Mouse (Mus musculus): ENCODE data around the gene Agr2. TPM values are rescaled to one million over a fixed set of nuclear protein-coding genes. Genes with fewer than 3 reads are reported as not detected.

Agr2 gene
- polyA plus RNA-seq, 1 experiment, result not detected

DNA sequence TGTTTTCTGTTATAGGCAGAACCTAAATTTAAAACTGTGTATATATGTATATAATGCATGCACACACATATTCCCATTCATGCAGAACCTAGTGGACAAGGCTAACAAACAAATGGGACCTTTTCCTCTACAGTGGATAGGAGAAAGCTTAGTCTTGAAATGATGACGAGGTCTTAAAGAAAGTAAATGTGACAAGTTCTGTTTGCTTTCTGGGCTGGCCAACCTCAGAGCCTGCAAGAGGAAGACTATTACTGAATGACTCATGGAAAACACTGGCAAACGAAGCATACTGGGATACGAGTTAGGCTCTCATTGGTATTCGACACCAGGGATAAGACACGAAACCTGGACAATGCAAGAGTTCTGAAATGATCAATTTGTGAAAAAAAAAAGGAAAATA lies 8.0 kb upstream of the Agr2 start:
- Histone ChIP-seq H3K27ac (ENCODE audit: insufficient read depth, low read depth, low read length) (no peak overlapping the region), H3K4me1 (ENCODE audit: control insufficient read depth, insufficient read depth, low read length) (peaks cover 6% of the 10 kb centered on the region), H3K4me3 (ENCODE audit: insufficient read depth, low read length) (no peak overlapping the region)
- TF ChIP-seq CTCF (IDR thresholded peaks at IDR 0.05; ENCODE audit: low read depth, low read length) (no peak), POLR2A (IDR thresholded peaks at IDR 0.05; ENCODE audit: borderline replicate concordance, low read depth, low read length) (no peak)

- no peak for TF ChIP-seq POLR2A (IDR thresholded peaks at IDR 0.05; ENCODE audit: borderline replicate concordance, low read depth, low read length)
- TF ChIP-seq CTCF (IDR thresholded peaks at IDR 0.05; ENCODE audit: low read depth, low read length), result no peak
- no peak overlapping the region for H3K4me3 ChIP-seq (ENCODE audit: insufficient read depth, low read length)
Measured at GRCm38 (mm10) chr12:35993583-35993982, 876 bp downstream of the Agr2 start.

GRCm38 (mm10) chr12:35994098-35994497 lies 1.4 kb downstream of the Agr2 start:
- no peak overlapping the region for H3K4me3 ChIP-seq (ENCODE audit: insufficient read depth, low read length)
- no peaks in the 10 kb centered on the region for H3K4me1 ChIP-seq (ENCODE audit: control insufficient read depth, insufficient read depth, low read length)
- H3K27ac ChIP-seq (ENCODE audit: insufficient read depth, low read depth, low read length), result no peak overlapping the region
- TF ChIP-seq CTCF (IDR thresholded peaks at IDR 0.05; ENCODE audit: low read depth, low read length) (no peak), POLR2A (IDR thresholded peaks at IDR 0.05; ENCODE audit: borderline replicate concordance, low read depth, low read length) (no peak)

More at GRCm38 (mm10) chr12:35993583-35993982, 876 bp downstream of the Agr2 start:
- H3K4me1 ChIP-seq (ENCODE audit: control insufficient read depth, insufficient read depth, low read length), result no peaks in the 10 kb centered on the region
- no peak overlapping the region for H3K27ac ChIP-seq (ENCODE audit: insufficient read depth, low read depth, low read length)

- TF ChIP-seq POLR2A (IDR thresholded peaks at IDR 0.05; ENCODE audit: borderline replicate concordance, low read depth, low read length) (no peak), CTCF (IDR thresholded peaks at IDR 0.05; ENCODE audit: low read depth, low read length) (no peak)
- Histone ChIP-seq H3K4me1 (ENCODE audit: control insufficient read depth, insufficient read depth, low read length) (no peaks in the 10 kb centered on the region), H3K4me3 (ENCODE audit: insufficient read depth, low read length) (no peak overlapping the region), H3K27ac (ENCODE audit: insufficient read depth, low read depth, low read length) (no peak overlapping the region)
Measured at GRCm38 (mm10) chr12:35995799-35996198, 3.1 kb downstream of the Agr2 start.

DNA sequence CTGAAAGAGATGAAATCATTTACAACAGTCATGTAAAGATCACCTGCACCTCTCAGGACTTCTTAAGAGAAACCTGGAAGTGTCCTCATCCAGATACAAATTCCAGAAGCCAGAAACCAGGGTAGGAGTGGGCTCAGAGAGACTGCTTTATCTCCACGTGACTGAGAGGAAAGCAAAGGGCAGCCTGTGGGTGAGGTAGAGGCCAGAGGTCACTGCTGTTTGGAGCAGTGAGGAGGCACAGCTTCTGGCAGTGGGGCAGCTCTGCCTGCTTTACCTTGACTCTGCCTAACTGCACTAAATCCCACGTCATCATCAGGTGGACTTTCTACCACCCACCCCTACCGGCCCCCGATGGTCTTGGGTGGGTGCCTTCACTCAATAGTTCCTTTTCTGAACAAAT lies 12.0 kb downstream of the Agr2 start:
- TF ChIP-seq POLR2A (IDR thresholded peaks at IDR 0.05; ENCODE audit: borderline replicate concordance, low read depth, low read length), result no peak
- peaks cover 6% of the 10 kb centered on the region; the same call in 1 of the 2 replicates for H3K4me1 ChIP-seq (ENCODE audit: control insufficient read depth, insufficient read depth, low read length)
- H3K4me3 ChIP-seq (ENCODE audit: insufficient read depth, low read length), result no peak overlapping the region
- H3K27ac ChIP-seq (ENCODE audit: insufficient read depth, low read depth, low read length), result no peak overlapping the region

GRCm38 (mm10) chr12:36007581-36007980 lies 14.9 kb downstream of the Agr2 start:
- Histone ChIP-seq H3K27ac (ENCODE audit: insufficient read depth, low read depth, low read length) (no peak overlapping the region), H3K4me3 (ENCODE audit: insufficient read depth, low read length) (no peak overlapping the region), H3K4me1 (ENCODE audit: control insufficient read depth, insufficient read depth, low read length) (peaks cover 6% of the 10 kb centered on the region; the same call in 1 of the 2 replicates)
- no peak for TF ChIP-seq POLR2A (IDR thresholded peaks at IDR 0.05; ENCODE audit: borderline replicate concordance, low read depth, low read length)

DNA sequence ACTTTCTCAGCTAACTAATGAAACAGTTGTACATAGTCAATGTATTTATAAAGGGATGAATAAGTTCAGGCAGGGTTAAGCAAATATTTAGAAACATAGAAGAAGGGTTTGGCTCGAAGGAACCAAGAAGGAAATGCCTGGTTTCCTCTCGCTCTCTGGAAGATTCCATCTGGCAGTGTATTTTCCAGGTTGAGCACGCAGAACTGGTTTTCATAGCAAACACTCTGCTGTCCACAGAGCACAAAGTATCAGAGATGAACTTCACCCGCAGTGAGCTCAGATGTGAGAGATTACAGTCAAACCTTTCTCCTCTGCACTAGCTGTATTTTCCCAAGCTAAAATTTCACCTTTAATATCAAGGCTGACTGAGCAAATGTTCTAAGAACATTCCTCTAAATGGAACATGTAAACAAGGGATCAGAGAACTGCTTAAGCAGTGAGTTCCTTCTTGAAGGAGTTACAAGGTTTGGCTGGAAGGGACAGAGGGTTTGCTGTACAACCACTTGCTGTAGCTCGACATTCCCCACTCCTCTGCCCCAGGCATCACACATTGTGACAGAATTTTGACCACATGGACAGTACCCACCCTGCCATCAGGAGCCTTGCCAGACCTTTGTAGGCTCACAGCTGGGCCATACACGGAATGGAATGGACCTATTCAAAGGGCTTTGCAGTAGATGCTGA lies 15.8 kb downstream of the Agr2 start:
- Histone ChIP-seq H3K4me1 (ENCODE audit: control insufficient read depth, insufficient read depth, low read length) (peaks cover 6% of the 10 kb centered on the region; the same call in 1 of the 2 replicates), H3K4me3 (ENCODE audit: insufficient read depth, low read length) (no peak overlapping the region), H3K27ac (ENCODE audit: insufficient read depth, low read depth, low read length) (no peak overlapping the region)
- no peak for TF ChIP-seq POLR2A (IDR thresholded peaks at IDR 0.05; ENCODE audit: borderline replicate concordance, low read depth, low read length)
- TF ChIP-seq CTCF (IDR thresholded peaks at IDR 0.05; ENCODE audit: low read depth, low read length), result no peak

- no peak for TF ChIP-seq CTCF (IDR thresholded peaks at IDR 0.05; ENCODE audit: low read depth, low read length)
- no peak for TF ChIP-seq POLR2A (IDR thresholded peaks at IDR 0.05; ENCODE audit: borderline replicate concordance, low read depth, low read length)
- H3K4me3 ChIP-seq (ENCODE audit: insufficient read depth, low read length), result no peak overlapping the region
Measured at GRCm38 (mm10) chr12:36013216-36013910, 20.7 kb downstream of the Agr2 start.

GRCm38 (mm10) chr12:36017791-36018190 lies 25.1 kb downstream of the Agr2 start:
- Histone ChIP-seq H3K4me3 (ENCODE audit: insufficient read depth, low read length) (no peak overlapping the region), H3K27ac (ENCODE audit: insufficient read depth, low read depth, low read length) (no peak overlapping the region), H3K4me1 (ENCODE audit: control insufficient read depth, insufficient read depth, low read length) (no peaks in the 10 kb centered on the region)
- TF ChIP-seq POLR2A (IDR thresholded peaks at IDR 0.05; ENCODE audit: borderline replicate concordance, low read depth, low read length) (no peak), CTCF (IDR thresholded peaks at IDR 0.05; ENCODE audit: low read depth, low read length) (no peak)

More at GRCm38 (mm10) chr12:36013216-36013910, 20.7 kb downstream of the Agr2 start:
- Histone ChIP-seq H3K4me1 (ENCODE audit: control insufficient read depth, insufficient read depth, low read length) (no peaks in the 10 kb centered on the region), H3K27ac (ENCODE audit: insufficient read depth, low read depth, low read length) (no peak overlapping the region)

- H3K4me3 ChIP-seq (ENCODE audit: insufficient read depth, low read length), result no peak overlapping the region
- H3K4me1 ChIP-seq (ENCODE audit: control insufficient read depth, insufficient read depth, low read length), result no peaks in the 10 kb centered on the region
- TF ChIP-seq POLR2A (IDR thresholded peaks at IDR 0.05; ENCODE audit: borderline replicate concordance, low read depth, low read length) (no peak), CTCF (IDR thresholded peaks at IDR 0.05; ENCODE audit: low read depth, low read length) (no peak)
- no peak overlapping the region for H3K27ac ChIP-seq (ENCODE audit: insufficient read depth, low read depth, low read length)
Measured at GRCm38 (mm10) chr12:36019572-36019971, 26.9 kb downstream of the Agr2 start.

All from bone marrow macrophage, adult 2 months (primary cell).